Comparison of ENCODE assay signal across 13 mouse cellular contexts in genomic region chr10:63348291-63348690, GRCm38 (mm10).
"Had no signal": no experiment of that assay in that cellular context is flagged by ENCODE, and none has a peak within 500 bp of the region (broad histone marks: within the 10 kb centered on the region; RNA-seq: fewer than 3 reads in every experiment).

No protein-coding gene starts in this region.

- H3K9ac ChIP-seq: liver, embryonic 15.5 days; lung, embryonic 14.5 days; neural tube, embryonic 13.5 days had no signal

- H3K4me1 ChIP-seq: limb, embryonic 10.5 days; liver, embryonic 15.5 days; neural tube, embryonic 13.5 days had no signal

- H3K36me3 ChIP-seq: limb, embryonic 10.5 days; liver, embryonic 15.5 days; midbrain, embryonic 10.5 days; neural tube, embryonic 13.5 days had no signal

- H3K9me3 ChIP-seq: limb, embryonic 10.5 days; midbrain, embryonic 10.5 days; neural tube, embryonic 13.5 days had no signal

- H3K27me3 ChIP-seq: neural tube, embryonic 13.5 days had no signal

- H3K27ac ChIP-seq: limb, embryonic 10.5 days; liver, embryonic 15.5 days; midbrain, embryonic 10.5 days; neural tube, embryonic 13.5 days had no signal

- DNase-seq: kidney, postnatal 10 days; lung, embryonic 14.5 days; lung, postnatal 10 days; lung, postnatal 4 days; retina, postnatal 1 day; right cerebral cortex, postnatal 4 days; spleen, adult 18-20 months; thymus, adult 18-20 months; thymus, postnatal 14 days had no signal

- H3K4me3 ChIP-seq: limb, embryonic 10.5 days; liver, embryonic 15.5 days; midbrain, embryonic 10.5 days; neural tube, embryonic 13.5 days had no signal
